Mouse (Mus musculus) midbrain, postnatal 0 days (tissue): ENCODE results near the gene Gm43191. TPM values are rescaled to one million over a fixed set of nuclear protein-coding genes. Genes with fewer than 3 reads are reported as not detected.
A peak's percentile ranks its signal among the peaks of the same experiment; 100 is the strongest.

ENCODE experiments used
- ATAC-seq: fragments of 200-750 bp; cut with Nextera tagmentation; 2 replicates; pipeline ENCODE4 v1.8.0; 2017; ENCODE audit warnings: moderate number of reproducible peaks, mild to moderate bottlenecking, moderate TSS enrichment, moderate library complexity; ENCODE audit not compliant: low FRiP score
- DNase-seq: peaks from one replicate; pipeline ENCODE4 v3.0.0-alpha.2; 2015; ENCODE audit warnings: low spot score
- H3K27ac ChIP-seq: fragments of 300-500 bp; sonication (generic); 2 replicates; pipeline ENCODE4 v1.5.1; 2014; ENCODE audit warnings: low read depth, mild to moderate bottlenecking, low read length, mixed read lengths
- H3K27me3 ChIP-seq: fragments of 300-500 bp; sonication (generic); 2 replicates; pipeline ENCODE4 v1.6.1; 2014; ENCODE audit warnings: low read length, control low read depth, mixed read lengths; ENCODE audit not compliant: insufficient read depth
- H3K36me3 ChIP-seq: fragments of 300-500 bp; sonication (generic); 2 replicates; pipeline ENCODE4 v1.6.1; 2014; ENCODE audit warnings: low read length, control low read depth, mixed read lengths; ENCODE audit not compliant: insufficient read depth
- H3K4me1 ChIP-seq: fragments of 300-500 bp; sonication (generic); 2 replicates; pipeline ENCODE4 v1.6.1; 2014; ENCODE audit warnings: mild to moderate bottlenecking, control low read depth, antibody characterized with exemption, low read length, mixed read lengths; ENCODE audit not compliant: insufficient read depth
- H3K4me2 ChIP-seq: fragments of 300-500 bp; sonication (generic); 2 replicates; pipeline ENCODE4 v1.6.1; 2014; ENCODE audit warnings: low read depth, mild to moderate bottlenecking, low read length, mixed read lengths; ENCODE audit not compliant: poor library complexity, severe bottlenecking
- H3K4me3 ChIP-seq: fragments of 300-500 bp; sonication (generic); 2 replicates; pipeline ENCODE4 v1.5.1; 2014; ENCODE audit warnings: low read depth, mild to moderate bottlenecking, low read length, moderate library complexity
- H3K9ac ChIP-seq: fragments of 300-500 bp; sonication (generic); replicated peaks from 2 replicates; pipeline ENCODE4 v1.6.1; 2014; ENCODE audit warnings: mild to moderate bottlenecking, low read length, moderate library complexity, mixed read lengths; ENCODE audit not compliant: poor library complexity, severe bottlenecking
- H3K9me3 ChIP-seq: fragments of 300-500 bp; sonication (generic); 2 replicates; pipeline ENCODE4 v1.6.1; 2016; ENCODE audit warnings: low read length, control low read depth
- CTCF ChIP-seq: IDR thresholded peaks from 2 replicates; pipeline ENCODE4 v1.5.1; 2016; ENCODE audit warnings: antibody characterized with exemption, mild to moderate bottlenecking
- WGBS: fragments of 180-500 bp; shearing (Covaris S2); extraction: QIAGEN DNeasy Blood & Tissue Kit; methylation state at CpG from one replicate; pipeline ENCODE4 v1.1.7; 2014; 5-methylcytosine and 5-hydroxymethylcytosine counted together
- polyA plus RNA-seq: library from polyadenylated mRNA; unstranded; fragments of >200 nt; fragmentation: Nextera tagmentation; extraction: Ambion mirVana; gene quantifications from 2 replicates; pipeline ENCODE4 v1.2.1, GENCODE M21; 2015
- total RNA-seq: library from RNA; depleted of rRNA; stranded (reverse); fragments of >200 nt; gene quantifications from 2 replicates; pipeline ENCODE4 v1.2.3, GENCODE M21; 2014

Gm43191 gene
- total and polyA plus RNA-seq, 2 experiments from 2014 or later: not detected

DNA sequence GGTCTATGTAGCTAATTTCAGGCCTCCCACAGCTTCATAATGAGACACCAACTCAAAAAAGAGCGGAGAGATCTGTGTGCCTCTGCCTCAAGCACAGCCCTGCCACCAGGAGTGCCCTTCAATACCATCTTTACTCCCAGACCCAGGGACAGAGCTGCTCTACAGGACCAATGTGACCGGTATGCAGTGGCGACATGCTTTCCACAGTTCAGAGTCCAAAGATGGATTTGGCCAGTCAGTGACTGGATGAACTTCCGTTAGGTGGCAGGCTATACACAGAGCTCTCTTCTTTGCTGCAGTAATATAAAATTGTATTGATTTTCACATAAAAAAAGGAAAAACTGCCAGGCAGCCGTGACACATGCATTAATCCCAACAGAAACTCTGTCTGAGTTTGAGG lies 22.8 kb upstream of the Gm43191 start:
- H3K27me3 ChIP-seq: no peaks in the 10 kb centered on the region
- H3K4me3 ChIP-seq: no peak overlapping the region
- no peak overlapping the region for H3K27ac ChIP-seq
- H3K4me2 ChIP-seq: no peak overlapping the region
- TF ChIP-seq CTCF: no peak
- no peaks in the 10 kb centered on the region for H3K4me1 ChIP-seq
- 94% methylated on average over 5 of the region's 5 CpGs for WGBS
- DNase-seq: no peak
- no peak overlapping the region for H3K9ac ChIP-seq
- no peak for ATAC-seq
- peaks cover 2% of the 10 kb centered on the region; the same call in 1 of the 2 replicates for H3K36me3 ChIP-seq
- no peaks in the 10 kb centered on the region for H3K9me3 ChIP-seq

DNA sequence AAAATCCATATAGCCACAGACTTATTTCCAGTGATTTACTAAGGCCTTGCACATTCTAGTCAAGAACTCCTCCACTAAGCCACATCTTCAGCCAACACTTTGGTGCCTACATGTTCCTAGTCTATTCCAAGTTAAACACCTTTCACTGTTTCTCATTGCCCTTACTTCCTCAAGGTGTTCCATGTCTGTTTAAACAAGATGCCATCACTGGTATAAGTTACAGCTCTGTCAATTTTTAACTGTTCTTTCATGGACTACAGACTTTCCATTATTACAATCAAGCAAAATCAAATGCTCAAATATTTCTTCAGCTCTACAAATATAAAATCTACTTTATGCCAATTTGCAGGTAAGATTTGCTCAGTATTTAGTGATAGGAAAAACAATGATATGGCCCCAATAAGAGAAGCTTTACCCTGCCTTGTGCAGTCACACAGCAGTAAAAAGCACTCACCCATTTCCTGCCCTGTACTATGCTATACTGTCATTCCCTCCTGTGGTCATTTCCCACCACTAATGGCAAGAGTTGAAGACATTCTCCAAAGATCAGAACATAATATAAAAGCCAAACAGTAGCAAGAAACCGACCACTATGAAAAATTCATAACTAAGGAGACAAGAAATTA lies 21.7 kb upstream of the Gm43191 start:
- Histone ChIP-seq H3K27ac (no peak overlapping the region), H3K4me2 (no peak overlapping the region), H3K36me3 (peaks cover 2% of the 10 kb centered on the region; the same call in 1 of the 2 replicates), H3K27me3 (no peaks in the 10 kb centered on the region), H3K9me3 (no peaks in the 10 kb centered on the region), H3K4me3 (no peak overlapping the region), H3K9ac (no peak overlapping the region), H3K4me1 (no peaks in the 10 kb centered on the region)
- no peak for TF ChIP-seq CTCF
- 97% methylated on average over 1 of the region's 1 CpGs for WGBS
- no peak for ATAC-seq
- no peak for DNase-seq

DNA sequence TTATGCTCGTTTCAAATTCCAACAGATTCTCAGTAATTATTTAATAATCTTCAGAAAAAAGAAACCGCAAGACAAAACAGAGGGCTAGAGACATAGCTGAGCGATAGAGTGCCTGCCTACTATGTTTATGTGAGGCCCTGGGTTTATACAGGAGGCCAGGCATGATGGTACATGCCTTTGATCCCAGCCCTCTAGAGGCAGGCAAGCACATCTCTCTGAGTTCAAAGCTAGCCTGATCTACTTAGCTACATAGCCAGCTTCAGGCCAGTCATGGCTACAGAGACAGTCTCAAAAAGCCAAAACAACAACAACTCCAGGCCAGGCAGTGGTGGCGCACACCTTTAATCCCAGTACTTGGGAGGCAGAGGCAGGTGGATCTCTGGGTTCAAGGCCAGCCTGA lies 20.5 kb upstream of the Gm43191 start:
- Histone ChIP-seq H3K9ac (no peak overlapping the region), H3K36me3 (peaks cover 2% of the 10 kb centered on the region; the same call in 1 of the 2 replicates), H3K9me3 (no peaks in the 10 kb centered on the region), H3K4me3 (no peak overlapping the region), H3K4me1 (no peaks in the 10 kb centered on the region), H3K27ac (no peak overlapping the region), H3K4me2 (no peak overlapping the region), H3K27me3 (no peaks in the 10 kb centered on the region)
- DNase-seq (no peak), ATAC-seq (no peak)
- 95% methylated on average over 4 of the region's 4 CpGs for whole genome bisulfite sequencing
- TF ChIP-seq CTCF: no peak

DNA sequence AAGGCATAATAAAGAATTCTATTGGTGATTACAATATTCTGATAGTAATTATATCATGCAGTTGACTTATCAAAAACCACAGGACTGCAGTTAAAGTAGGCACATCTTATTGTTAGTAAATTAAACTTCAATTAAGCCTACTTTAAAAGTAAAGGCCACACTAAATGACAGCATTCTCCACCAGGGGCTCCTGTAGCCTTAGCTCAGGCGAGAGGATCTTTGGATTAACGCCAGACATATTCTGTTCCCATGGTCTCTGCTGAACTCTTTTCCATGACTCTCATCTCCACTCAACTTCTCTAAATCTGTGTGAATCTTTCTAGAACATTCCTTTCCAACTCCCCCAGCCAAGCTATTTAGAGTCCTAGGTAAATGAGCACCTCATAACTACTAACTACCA lies 17.7 kb upstream of the Gm43191 start:
- Histone ChIP-seq H3K4me3 (no peak overlapping the region), H3K9ac (no peak overlapping the region)
- peak; percentile 37 for DNase-seq

DNA sequence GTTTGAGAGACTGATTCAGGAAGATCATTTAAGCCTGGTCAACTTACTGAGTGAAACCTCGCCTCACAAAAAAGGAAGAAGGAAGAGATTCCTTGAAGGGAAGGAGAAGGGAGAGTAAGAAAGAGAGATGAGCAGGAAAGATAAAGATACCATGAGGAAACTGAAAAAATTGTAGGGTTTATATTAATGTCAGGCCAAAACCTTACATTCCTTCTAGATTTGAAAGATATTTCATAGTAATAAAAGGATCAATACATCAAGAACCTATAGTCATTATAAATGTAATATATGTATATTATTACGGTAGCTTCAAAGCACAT lies 14.6 kb upstream of the Gm43191 start:
- DNase-seq: no peak
- H3K27me3 ChIP-seq: no peaks in the 10 kb centered on the region
- no peaks in the 10 kb centered on the region for H3K9me3 ChIP-seq
- 92% methylated on average over 2 of the region's 2 CpGs for WGBS
- H3K4me3 ChIP-seq: no peak overlapping the region
- TF ChIP-seq CTCF: no peak
- H3K36me3 ChIP-seq: peaks cover 4% of the 10 kb centered on the region; the same call in 1 of the 2 replicates
- no peak overlapping the region for H3K4me2 ChIP-seq
- no peaks in the 10 kb centered on the region for H3K4me1 ChIP-seq
- no peak overlapping the region for H3K9ac ChIP-seq
- H3K27ac ChIP-seq: no peak overlapping the region
- ATAC-seq: no peak

More for the DNA sequence above, 17.7 kb upstream of the Gm43191 start:
- no peak overlapping the region for H3K27ac ChIP-seq
- peaks cover 2% of the 10 kb centered on the region; the same call in 1 of the 2 replicates for H3K36me3 ChIP-seq
- H3K27me3 ChIP-seq: no peaks in the 10 kb centered on the region
- H3K4me2 ChIP-seq: no peak overlapping the region
- H3K4me1 ChIP-seq: no peaks in the 10 kb centered on the region
- no peak for ATAC-seq
- WGBS: 60% methylated on average over 2 of the region's 2 CpGs
- peak; percentile 20; the same call in 1 of the 2 replicates for TF ChIP-seq CTCF
- no peaks in the 10 kb centered on the region for H3K9me3 ChIP-seq

DNA sequence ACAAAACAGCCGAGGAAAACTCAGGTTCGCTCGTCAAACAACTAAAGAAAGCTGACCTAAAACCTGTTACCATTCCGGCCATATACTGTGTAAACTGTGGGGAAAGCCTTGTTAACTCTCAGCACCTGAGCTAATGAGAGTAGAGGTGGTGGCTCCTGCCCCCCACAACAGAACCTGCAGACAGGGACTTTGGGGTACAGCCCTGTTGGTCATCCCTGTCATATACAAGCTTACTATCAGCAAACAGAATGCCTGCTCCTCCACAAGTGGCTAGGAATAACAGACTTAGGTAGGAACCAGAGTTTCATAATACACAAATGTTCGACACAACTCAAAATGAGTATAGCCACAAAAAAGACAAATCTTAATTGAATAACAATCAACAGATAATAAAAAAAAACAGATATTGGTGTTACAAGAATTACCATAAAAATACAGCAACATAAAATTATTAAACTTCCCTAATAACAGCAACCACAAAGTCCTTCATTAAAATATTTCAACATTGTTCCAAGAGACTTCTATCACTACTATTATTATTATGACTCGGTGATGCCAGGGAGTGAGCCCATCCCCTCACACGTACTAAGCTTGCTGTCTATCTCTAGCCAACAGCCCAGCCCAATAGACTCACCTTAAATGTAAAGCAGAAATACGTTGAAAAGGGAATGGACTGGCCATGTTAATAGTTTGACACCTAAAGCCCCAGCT lies 14.1 kb upstream of the Gm43191 start:
- no peak overlapping the region for H3K27ac ChIP-seq
- no peak for TF ChIP-seq CTCF
- no peaks in the 10 kb centered on the region for H3K27me3 ChIP-seq
- no peaks in the 10 kb centered on the region for H3K9me3 ChIP-seq
- no peaks in the 10 kb centered on the region for H3K4me1 ChIP-seq
- no peak overlapping the region for H3K9ac ChIP-seq
- ATAC-seq (no peak), DNase-seq (no peak)
- peaks cover 4% of the 10 kb centered on the region; the same call in 1 of the 2 replicates for H3K36me3 ChIP-seq
- 94% methylated on average over 8 of the region's 8 CpGs for WGBS
- no peak overlapping the region for H3K4me2 ChIP-seq
- H3K4me3 ChIP-seq: no peak overlapping the region
